Mouse (Mus musculus): ENCODE data around the gene Gpc5.

DNA sequence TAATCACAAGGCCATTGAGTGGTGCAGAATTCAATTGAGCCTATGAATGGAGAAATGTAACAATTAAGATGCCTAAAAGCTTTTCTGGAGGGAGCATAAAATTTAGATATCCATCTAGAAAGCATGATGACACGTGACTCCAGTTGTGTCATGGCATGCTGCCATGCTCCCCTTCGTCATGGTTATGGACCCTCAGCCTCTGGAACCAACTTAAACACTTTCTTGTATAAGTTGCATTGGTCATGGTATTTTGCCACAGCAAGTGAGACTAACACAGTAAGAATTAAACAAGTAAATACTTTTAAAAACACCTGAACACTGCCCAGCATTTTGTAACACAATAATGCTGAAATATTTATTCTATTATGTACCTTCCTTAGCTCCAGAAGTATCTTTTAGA, 524.3 kb downstream of the Gpc5 start:
- TF ChIP-seq POLR2A (IDR thresholded peaks at IDR 0.05; ENCODE audit: borderline replicate concordance, extremely low read depth, low read depth, low read length) (no peak), CTCF (IDR thresholded peaks at IDR 0.05; ENCODE audit: insufficient read depth, low read length) (no peak)
